Mouse (Mus musculus) kidney, adult 9 months (tissue): ENCODE data around the gene Stxbp1.

Source experiments
- DNase-seq: peaks from one replicate; pipeline ENCODE4 v3.0.0; 2022

Gene Stxbp1

DNA sequence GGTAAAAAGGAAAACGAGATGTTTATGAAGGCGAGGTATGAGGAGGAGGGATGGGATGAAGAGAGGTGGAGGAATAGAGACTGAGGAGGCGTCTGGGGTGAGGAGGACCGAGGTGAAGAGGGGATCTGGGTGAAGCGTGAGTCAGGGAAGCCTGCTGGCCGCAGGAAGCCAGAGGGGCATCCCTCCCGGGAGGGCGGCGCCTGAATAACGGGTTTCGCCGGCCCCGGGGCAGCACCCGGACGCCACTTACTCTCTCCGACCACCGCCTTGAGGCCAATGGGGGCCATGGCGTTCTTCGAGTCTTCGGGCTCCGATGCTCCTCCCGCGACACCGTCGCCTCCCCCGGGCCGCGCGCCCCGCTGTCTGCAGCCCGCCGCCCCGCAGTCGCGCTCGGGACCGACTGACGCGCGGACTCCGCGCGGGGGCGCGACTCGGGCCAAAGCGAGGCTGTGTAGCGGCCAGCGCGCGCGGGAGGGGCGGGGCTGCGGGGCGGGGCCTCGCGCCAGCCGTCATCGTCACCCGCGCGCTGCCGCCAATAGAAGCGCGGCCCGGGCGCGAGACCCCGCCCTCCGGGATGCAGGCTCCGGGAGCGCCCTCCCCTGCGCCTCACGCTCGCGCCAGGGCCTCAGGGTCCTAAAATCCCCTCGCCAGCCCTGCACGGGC is at the start of gene Stxbp1:
TSS of gene Stxbp1 (minus strand) at position 441 of the 663 bp plus-strand sequence.
- DNase-seq: peak; percentile 88

DNA sequence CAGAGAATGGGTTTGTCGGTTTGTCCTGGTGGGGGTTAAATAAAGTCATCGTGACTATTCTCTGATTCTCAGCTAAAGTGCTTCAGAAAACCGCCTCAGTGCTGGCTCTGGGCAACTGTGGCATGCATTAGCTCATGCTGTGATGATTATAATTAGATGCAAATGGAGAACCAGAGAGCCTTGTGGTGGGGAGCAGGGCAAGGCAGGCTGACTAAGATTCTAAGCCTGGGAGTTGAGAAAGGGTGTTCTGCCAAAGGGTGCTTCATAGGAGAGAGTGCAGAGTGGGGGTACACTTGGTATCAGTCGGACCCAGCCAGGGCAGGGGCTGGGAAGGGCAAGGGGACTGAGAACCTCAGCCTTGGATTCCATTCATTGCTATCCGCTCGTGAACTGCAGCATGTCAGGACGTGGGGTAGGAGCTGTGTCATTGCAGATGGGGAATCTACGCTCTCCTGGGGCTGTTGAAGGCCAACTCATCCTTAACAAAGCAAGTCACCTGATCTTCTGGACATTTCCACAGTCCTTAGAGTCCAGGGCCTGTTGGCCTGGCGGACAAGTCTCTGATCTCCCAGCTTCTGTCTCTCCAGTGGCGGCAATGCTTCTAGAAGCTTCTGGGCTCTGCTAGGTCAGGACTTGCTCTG is 49.6 kb upstream of the Stxbp1 start:
- no peak for DNase-seq

DNA sequence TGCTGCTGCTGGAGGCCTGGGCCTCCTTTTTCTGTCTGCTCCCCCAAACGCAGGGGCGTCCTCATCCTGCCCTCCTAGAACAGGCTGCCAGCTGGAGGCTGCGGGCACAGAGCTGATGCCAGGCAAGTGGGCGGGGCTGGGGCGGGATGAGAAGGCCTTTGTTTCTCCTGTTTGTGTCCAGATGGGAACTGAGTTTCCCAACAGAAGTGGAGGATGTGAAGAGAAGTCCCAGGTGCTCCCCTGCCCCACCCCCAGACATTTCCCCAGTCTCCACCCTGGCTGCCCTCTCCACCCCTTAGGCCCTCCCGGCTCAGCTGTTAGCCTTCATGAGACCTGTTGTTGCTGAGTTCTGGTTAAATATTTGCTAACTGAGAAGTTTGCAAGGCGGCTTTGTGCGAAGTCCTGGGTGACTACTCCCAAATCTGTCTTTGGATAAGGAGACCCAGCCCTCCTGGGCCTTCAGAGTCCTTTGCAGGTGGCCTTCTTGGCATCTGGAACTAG is 48.6 kb upstream of the Stxbp1 start:
- DNase-seq: peak; percentile 68

DNA sequence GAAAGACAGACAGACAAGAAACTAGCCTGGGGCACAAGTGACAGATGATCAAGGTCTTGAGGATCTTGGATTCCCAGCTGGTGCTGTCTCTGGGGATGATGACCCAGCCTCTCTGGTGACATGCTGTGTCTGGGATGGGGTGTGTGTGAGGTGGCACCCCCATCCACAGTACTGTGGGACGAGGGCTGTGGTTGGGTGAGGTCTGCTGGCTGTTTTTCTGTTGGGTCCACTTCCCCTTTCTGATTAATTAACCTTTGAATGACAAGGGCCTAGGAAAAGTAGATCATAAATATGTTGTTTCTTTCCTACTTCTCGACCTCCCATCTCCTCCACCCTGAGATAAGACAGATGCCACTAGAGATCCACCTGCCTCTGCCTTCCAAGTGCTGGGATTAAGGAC is 47.1 kb upstream of the Stxbp1 start:
- no peak for DNase-seq

DNA sequence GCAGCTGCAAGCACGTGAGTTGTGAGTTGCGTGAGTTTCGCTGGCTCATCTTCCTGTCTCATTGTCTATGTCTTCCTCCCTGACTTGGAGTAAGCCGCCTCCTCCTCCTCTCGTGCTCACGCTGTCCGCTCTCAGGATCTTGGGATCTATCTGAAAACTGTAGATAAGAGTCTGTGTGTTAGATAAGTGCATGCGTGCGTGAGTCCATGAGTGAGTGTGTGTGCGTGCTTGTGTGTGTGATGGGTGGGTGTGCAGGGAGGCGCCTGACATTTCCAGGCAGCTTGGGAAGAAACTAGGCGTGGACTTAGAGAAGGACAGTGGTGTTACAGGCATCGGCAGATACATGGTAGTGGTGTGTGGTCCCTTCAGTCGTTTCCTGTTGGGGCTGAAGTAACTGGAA is 45.4 kb upstream of the Stxbp1 start:
- no peak for DNase-seq

DNA sequence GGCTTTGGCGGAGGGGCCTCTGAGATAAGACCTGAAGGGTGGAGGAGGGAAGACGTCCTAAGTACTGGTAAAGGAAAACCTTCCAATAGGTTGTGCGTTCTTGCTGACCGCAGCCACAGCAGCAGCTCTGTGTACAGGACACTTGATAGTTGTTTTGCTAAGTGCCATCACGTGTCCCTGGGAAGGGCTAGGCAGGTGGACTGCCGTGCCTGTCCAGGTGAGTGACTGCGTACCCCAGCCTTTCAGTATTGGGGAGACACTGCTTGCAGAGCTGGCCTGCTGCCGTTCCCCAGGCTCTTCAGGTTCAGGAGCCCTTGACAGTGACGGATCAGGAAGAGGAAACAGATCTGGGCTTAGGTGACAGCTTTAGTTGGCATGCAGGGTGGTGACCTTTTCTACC is 44.2 kb upstream of the Stxbp1 start:
- peak; percentile 22 for DNase-seq

DNA sequence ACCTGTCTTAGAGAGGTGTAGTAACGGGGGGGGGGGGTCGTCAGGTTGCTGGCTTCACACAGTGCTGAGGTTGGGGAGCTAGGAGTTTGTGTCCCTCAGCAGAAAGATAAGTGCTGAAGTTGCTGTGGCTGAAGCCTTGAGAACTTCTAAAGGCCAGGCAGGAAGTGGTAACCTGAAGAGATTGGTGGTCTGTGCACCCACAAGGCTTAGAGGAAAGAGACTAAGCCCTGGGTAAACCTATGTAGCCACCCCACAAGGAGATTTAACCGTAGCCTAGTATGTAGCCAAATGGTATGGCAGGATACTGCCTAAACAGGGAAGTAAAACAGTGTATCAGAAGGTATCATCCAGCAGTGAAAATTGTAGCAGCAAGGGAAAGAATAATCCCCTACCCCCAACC is 43.2 kb upstream of the Stxbp1 start:
- no peak for DNase-seq

DNA sequence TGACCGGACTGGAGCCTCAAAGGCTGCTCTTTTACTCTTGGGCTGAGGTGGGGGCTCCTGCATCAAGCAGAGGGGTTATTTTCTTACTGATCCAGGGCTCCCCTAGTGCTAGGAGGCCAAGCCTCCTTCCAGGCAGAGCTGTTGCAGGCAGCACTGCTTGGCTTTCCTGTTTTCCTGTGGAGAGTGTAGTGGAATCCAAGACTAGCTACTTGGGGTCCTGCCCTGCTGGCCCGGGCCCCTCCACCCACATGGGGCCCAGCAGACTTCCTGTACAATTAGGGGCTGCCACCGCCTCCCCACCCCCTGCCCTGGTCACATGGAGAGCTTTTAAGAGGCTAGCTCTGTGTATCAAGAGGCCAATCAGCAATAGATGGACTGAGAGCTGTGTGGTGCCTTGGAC is 41.5 kb upstream of the Stxbp1 start:
- no peak for DNase-seq

DNA sequence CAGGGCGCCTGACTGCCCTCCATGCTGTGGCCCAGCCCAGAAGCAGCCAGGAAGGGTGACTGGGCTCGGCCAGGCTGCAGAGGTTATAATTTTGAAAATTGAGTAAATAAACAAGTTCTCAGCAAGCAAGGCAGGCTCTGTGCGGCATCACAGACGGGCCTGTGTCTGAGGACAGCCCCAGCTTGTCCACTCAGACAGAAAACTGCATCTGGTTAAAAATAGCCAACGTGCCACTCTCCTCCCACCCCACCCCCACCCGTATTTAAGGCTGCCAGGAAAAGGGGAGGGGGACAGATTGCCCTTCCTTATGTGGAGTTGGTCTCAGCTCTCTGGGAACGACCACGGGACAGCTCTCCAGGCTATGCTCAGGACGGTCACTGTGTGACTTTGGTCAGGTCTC is 41.0 kb upstream of the Stxbp1 start:
- DNase-seq: no peak

DNA sequence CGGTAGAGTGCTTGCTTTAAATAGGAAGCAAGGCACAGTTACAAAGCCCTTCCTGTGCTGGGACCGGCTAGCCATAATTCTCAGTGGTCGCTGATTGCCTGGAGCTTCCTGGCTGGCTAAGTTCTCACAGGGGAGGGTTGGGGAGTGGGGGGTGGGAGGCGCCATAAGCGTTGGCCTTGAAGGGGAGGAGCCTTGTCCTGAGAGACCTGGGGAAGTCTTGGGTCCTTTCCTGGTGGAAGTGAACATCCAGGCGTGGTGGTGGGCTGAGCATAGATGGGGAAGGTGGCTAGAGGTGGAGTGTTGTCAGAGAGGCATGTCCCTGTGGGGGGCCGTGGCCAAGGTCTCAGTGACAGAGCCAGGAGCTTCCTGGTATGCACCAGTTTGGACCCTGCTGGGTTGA is 37.7 kb upstream of the Stxbp1 start:
- DNase-seq: peak; percentile 24

DNA sequence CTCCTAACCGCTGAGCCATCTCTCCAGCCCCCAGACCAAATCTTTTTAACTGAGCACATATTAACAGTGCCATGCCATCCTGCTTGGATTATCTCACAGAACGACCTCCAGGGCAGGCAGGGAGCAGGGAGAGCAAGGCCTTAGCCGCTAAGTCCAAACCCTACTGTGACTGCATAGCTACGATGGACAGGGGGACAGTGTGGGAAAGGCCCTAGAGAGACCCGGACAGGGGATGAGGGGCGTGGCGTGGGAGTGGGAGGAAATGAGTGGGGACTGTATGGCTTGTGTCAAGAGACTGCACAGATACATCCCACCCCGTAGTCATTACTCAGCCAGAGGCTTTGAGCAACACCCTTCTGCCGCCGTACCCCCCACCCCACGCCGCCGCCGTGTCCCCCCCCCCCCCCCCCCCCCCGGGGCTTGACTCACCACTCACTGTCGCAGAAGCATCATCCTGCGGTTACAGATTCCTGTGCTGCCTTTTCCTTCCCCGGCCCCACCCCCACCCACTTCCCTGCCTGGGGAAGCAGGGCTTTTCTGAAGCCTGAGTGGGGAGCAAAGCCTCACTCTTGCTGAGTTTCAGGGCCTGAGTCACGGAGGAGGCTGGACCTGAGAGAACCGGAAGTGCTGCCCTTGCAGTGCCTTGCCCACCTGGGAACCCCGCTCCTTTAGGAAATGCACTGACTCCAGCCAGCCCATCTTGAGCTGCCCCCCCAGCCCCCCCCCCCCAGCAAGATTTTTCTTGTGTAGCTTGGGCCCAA is 35.4 kb upstream of the Stxbp1 start:
- peak; percentile 49 for DNase-seq

DNA sequence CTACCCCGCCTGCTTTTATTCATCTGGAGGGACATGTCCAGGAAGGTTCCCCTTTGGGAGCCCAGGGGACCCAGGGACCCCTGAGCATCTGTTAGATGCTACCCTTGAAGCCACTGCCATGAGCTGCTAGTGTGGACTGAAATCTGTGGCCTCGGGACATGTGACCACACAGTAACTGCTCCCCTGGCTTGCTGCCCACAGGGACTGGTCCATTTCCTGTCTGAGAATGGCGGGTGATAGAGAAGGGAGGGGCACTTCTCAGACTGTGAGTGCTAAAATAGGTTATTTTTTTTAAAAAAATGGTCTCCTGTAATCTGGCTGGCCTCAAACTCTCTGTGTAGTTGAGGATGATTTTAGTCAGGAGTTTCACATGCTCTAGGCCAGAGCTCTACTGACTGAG is 34.7 kb upstream of the Stxbp1 start:
- peak; percentile 86 for DNase-seq

DNA sequence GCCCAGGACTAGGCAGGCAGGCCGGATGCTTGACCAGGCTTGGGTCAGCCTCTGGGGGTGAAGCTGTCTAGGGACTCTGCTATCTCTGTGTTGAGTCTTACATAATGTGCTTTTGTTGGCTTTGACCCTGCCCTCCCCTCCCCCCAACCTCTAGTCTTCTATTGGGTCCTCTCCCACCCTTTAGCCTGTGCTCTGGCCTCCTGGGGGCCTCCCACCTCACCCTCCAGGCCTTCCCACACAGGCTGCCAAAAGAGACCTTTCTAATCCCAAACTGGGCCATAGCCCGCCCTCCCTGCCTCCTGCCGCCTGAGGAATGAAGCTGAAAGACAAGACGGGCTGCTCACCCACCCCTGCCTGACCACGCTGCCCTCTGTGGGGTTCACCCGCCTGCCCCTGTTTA is 34.0 kb upstream of the Stxbp1 start:
- no peak for DNase-seq

DNA sequence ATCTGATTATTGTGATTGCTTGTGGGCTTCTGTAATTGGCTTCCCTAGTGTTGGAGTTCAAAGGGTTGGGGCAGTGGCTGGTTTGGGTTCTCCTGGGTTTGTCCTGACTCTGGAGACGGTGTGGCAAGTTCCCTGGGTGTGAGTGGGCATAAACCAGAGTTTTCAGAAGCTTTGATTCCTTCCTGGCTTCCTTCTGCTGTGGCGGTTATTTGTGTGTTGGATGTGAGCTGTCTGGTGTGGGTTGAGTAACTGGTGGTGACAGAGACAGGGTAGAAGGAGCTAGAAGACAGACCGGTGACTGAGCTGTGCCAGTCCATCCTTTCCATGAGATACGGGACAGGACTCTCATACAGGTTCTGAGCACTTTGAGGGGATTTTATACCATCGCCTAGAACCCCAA is 32.5 kb upstream of the Stxbp1 start:
- DNase-seq: no peak

DNA sequence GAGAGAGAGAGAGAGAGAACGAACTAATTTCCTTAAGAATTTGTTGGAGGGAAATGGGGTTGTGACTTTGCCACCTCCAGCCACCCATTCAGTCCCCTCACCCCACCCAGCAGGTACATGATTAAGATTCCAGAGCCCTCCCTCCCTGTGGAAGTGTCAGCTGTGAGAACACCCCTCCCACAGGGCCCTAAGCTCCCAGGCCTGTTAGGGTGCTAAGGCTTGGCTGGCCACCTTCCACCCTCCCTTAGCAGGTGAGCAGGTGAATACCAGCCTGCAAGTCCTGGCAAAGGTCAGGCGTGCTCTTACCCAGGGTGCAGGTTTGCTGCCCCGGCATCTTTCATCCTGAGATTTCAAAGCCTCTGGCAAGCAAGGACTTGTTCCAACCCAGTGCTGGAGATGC is 31.4 kb upstream of the Stxbp1 start:
- DNase-seq: peak; percentile 63

DNA sequence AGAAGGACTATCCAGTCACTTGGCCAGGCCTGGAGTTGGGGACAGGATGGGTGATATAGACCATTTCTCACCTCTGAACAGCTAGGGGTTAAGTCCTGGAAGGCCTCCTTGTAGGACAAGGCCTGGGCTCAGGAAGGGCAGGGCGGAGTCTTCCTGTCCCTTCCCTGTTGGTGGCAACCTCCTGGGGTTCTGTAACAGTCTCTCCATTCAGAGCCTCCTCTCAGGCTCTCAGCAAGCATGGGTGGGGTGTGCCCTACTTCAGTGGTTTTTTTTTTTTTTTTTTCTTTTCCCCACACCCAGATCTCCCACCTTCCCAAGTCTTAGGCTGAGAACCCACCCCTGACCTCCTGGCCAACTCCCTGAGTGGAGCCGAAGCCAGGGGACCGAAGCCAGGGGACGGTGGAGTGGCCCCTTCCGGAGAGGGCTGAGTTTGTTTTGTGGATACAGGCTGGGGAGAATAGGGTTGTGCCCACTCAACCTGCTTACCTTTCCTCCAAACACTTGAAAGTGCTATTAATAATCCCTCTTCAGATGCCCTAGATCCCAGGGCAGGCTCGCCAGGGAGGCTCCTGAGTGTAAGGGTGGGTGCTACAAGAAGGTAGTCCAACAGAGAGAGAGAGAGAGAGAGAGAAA is 30.8 kb upstream of the Stxbp1 start:
- no peak for DNase-seq

DNA sequence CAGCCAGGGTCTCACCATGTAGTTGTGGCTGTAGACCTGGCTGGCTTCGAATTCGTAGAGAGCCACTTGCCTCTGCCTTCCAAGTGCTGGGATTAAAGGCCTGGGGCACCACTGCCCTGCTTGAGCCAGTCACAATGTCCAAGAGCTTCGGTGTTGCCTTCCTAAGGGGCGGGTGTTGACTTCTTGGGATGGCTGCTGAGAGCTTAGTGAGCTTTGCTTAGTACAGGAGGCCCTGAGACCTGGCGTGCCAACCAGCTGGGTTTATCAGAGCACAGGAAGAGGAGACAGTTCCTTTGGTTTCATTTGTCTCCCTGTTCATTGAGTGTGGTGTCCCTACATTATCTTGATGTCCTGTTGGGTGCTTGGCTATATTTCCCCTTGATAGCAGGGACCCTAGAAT is 30.3 kb upstream of the Stxbp1 start:
- DNase-seq: peak; percentile 31

DNA sequence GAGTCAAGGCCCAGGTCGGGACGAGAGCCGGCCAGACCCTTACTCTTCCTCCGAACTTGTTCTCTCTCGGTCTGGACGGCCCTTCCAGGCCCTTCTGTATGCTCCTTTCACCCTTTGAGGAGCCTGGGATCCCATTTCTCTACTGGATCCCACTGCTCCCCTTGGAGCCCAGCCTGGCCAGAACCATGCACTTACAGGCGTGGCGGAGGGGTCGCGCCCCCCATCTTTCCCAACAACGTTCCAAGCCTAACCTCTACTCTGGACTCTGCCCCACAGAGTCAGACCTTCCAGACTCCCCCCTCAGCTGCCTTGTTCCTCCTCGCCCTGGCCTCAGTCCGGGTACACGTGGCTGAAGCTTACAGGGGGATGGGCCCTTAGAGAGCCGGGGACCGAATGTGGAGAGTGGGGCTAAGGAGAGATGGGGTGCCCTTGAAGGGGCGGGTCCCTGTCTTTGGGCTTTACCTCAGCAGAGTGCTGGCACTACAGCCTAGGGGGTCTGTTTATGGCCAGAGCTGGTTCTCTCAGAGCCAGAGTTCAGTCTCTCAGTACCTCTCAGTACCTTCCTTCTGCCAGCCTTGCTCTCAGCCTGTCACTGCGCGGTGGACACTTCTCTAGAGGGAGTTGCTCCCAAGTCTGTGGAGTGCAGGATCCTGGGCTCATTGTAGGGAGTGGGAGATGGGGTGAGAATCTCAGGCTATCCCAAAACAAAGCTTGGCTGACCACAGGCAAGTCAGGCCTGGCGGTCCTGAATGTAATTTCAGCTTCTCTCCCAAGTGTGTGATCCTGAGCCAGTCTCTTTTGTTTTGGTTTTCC is 29.7 kb upstream of the Stxbp1 start:
- DNase-seq: no peak

DNA sequence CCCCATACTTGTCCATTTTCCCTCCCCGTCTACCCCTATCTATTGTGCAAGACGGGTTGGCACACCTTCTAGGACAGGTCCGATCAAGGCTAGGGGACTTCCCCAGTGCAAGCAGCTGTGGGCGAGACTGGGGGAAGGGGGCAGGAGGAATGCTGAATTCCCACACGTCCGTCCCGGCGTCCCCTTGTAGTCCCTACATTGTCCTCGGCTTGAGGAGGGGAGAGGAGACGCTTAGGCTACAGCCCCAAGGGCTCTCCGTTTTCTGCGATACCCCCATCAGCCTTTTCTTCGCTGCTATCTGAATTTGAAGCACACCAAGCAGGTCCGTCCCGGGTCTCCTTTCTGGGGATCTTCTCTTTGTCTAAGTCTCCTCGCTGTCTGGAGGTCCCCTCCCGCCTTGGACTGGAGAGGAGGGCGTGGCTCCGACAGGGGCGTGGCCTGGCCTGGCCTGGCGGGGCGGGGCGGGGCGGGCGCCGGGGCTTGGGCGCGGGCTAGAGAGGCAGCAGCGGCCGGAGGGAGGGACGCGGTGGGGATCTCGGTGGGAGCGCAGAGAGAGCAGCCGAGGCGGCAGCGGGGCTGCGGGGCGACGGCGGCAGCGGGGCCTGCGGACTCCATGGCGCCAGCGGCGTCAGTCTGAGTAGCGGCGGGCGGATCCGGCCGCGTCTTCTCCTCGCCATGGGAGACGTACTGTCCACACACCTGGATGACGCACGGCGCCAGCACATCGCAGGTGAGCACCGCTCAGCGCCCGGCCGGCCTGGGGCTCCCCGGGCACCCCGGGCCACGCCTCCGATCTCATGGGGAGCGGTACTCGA is 28.8 kb upstream of the Stxbp1 start, which contains the start of gene Fam129b:
TSS of gene Fam129b (plus strand) at position 440 of the 815 bp plus-strand sequence.
- peak; percentile 80 for DNase-seq

DNA sequence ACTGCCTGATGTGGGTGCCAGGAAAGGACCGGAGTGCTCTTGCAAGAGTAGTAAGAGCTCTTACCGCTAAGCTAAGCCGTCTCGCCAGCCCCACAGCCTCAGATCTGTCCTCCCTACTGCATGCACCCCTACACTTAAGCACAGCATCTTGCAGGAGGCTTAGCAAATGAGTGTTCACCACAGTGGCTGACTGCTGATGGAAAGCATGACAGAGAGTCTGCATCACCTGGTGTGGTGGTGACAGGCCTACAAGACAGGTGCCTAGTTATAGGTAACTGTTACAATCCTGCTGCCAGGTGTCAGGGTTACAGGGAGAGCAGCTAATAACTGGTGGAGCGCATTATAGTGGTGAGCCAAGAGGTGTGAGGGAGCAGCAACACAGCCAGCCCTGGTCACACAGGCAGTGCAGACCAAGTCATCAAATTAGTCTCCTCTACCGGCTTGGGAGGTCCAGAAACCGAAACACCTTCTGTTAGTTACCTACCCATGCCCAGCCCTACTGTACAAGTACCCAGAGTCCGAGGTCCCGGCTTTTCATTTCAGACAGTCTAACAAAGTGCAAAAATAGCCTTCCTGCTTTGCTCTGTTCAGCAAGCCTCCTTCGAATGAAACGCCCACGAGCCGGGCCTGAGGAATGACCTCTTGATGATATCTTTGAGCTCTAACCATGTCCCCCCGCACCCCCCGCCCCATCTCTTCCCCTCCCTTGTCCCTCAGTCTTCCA is 28.1 kb upstream of the Stxbp1 start:
- DNase-seq: no peak

DNA sequence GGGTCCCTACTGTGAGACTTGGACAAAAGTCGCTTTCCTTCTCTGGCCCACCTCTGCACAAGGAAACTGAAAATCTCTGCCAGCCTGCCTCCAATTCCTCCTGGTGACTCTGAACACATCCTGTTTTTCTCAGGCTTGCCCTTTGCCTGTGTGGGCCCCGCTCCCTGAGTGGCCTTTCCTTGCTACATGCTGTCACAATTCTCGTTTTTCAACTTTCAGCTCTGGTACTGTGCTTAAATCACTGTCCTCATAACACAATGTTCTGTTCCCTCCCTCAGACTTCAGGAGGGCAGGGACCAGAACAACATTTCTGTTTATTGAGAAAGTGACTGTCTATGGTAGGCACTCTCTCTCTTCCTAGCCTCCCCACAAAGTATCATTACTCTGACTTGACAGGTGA is 27.0 kb upstream of the Stxbp1 start:
- no peak for DNase-seq
